Mouse (Mus musculus) neural tube, embryonic 13.5 days (tissue): Measurements from ENCODE around the gene Igfbp7. TPM values are rescaled to one million over a fixed set of nuclear protein-coding genes. Genes with fewer than 3 reads are reported as not detected.
A peak's percentile ranks its signal among the peaks of the same experiment; 100 is the strongest.

Experiments used
- ATAC-seq: fragments of 200-750 bp; cut with Nextera tagmentation; 2 replicates; pipeline ENCODE4 v1.8.0; 2017; ENCODE audit warnings: low read depth, mild to moderate bottlenecking, moderate TSS enrichment, moderate library complexity
- H3K27ac ChIP-seq: fragments of 300-500 bp; sonication (generic); replicated peaks from 2 replicates; pipeline ENCODE4 v1.5.1; 2015; ENCODE audit warnings: moderate library complexity, mild to moderate bottlenecking, inconsistent platforms
- H3K27me3 ChIP-seq: fragments of 300-500 bp; sonication (generic); 2 replicates; pipeline ENCODE4 v1.6.1; 2015; ENCODE audit warnings: mild to moderate bottlenecking, inconsistent platforms
- H3K36me3 ChIP-seq: fragments of 300-500 bp; sonication (generic); 2 replicates; pipeline ENCODE4 v1.6.1; 2015; ENCODE audit warnings: mild to moderate bottlenecking, inconsistent platforms
- H3K4me1 ChIP-seq: fragments of 300-500 bp; sonication (generic); replicated peaks from 2 replicates; pipeline ENCODE4 v1.6.1; 2015; ENCODE audit warnings: inconsistent platforms
- H3K4me2 ChIP-seq: fragments of 300-500 bp; sonication (generic); 2 replicates; pipeline ENCODE4 v1.6.1; 2015; ENCODE audit warnings: inconsistent platforms, mild to moderate bottlenecking, moderate library complexity
- H3K4me3 ChIP-seq: fragments of 300-500 bp; sonication (generic); 2 replicates; pipeline ENCODE4 v1.5.1; 2015; ENCODE audit warnings: mild to moderate bottlenecking, inconsistent platforms
- H3K9ac ChIP-seq: fragments of 300-500 bp; sonication (generic); 2 replicates; pipeline ENCODE4 v1.6.1; 2015; ENCODE audit warnings: moderate library complexity, mild to moderate bottlenecking, inconsistent platforms
- H3K9me3 ChIP-seq: fragments of 300-500 bp; sonication (generic); 2 replicates; pipeline ENCODE4 v1.6.1; 2016; ENCODE audit warnings: inconsistent platforms
- WGBS: fragments of 180-500 bp; shearing (Covaris S2); methylation state at CpG from one replicate; pipeline ENCODE4 v1.1.7; 2015; 5-methylcytosine and 5-hydroxymethylcytosine counted together
- polyA plus RNA-seq: library from polyadenylated mRNA; unstranded; fragments of >200 nt; fragmentation: Nextera tagmentation; extraction: Ambion mirVana; gene quantifications from 2 replicates; pipeline ENCODE4 v1.2.1, GENCODE M21; 2015

Gene Igfbp7
- polyA plus RNA-seq, 1 experiment from 2014 or later: 62.6 TPM

- 17% methylated on average over 22 of the region's 22 CpGs for WGBS
- H3K9ac ChIP-seq: peak overlapping the region; percentile 62
These were observed 50.3 kb downstream of the Igfbp7 start for GRCm38 (mm10) chr5:77357405-77358149.

GRCm38 (mm10) chr5:77355307-77356265 lies 52.3 kb downstream of the Igfbp7 start:
- H3K4me3 ChIP-seq: no peak overlapping the region
- H3K9me3 ChIP-seq: no peaks in the 10 kb centered on the region
- no peak overlapping the region for H3K27ac ChIP-seq
- no peak for ATAC-seq
- H3K36me3 ChIP-seq: peaks cover 7% of the 10 kb centered on the region
- 82% methylated on average over 19 of the region's 19 CpGs for WGBS
- H3K4me1 ChIP-seq: peaks cover 27% of the 10 kb centered on the region
- H3K27me3 ChIP-seq: peaks cover 10% of the 10 kb centered on the region
- no peak overlapping the region for H3K9ac ChIP-seq
- H3K4me2 ChIP-seq: no peak overlapping the region

More at GRCm38 (mm10) chr5:77357405-77358149, 50.3 kb downstream of the Igfbp7 start:
- peak; percentile 57 for ATAC-seq
- Histone ChIP-seq H3K36me3 (no peaks in the 10 kb centered on the region), H3K4me2 (peak overlapping the region; percentile 59), H3K4me3 (peak overlapping the region; percentile 34), H3K27ac (peak overlapping the region; percentile 6), H3K9me3 (no peaks in the 10 kb centered on the region), H3K4me1 (peaks cover 27% of the 10 kb centered on the region), H3K27me3 (peaks cover 10% of the 10 kb centered on the region)

GRCm38 (mm10) chr5:77354361-77354787 lies 53.5 kb downstream of the Igfbp7 start:
- no peak overlapping the region for H3K27ac ChIP-seq
- H3K9ac ChIP-seq: peak overlapping the region; percentile 57
- ATAC-seq: peak; percentile 36
- peak overlapping the region; percentile 56 for H3K4me2 ChIP-seq
- peak overlapping the region; percentile 22 for H3K4me3 ChIP-seq
- H3K36me3 ChIP-seq: peaks cover 17% of the 10 kb centered on the region
- peaks cover 27% of the 10 kb centered on the region for H3K4me1 ChIP-seq
- 7% methylated on average over 16 of the region's 16 CpGs for WGBS
- H3K9me3 ChIP-seq: no peaks in the 10 kb centered on the region
- peaks cover 10% of the 10 kb centered on the region for H3K27me3 ChIP-seq

- no peak for ATAC-seq
- Histone ChIP-seq H3K9me3 (no peaks in the 10 kb centered on the region), H3K4me2 (no peak overlapping the region), H3K4me1 (peaks cover 12% of the 10 kb centered on the region), H3K27me3 (peaks cover 6% of the 10 kb centered on the region), H3K9ac (no peak overlapping the region), H3K27ac (no peak overlapping the region), H3K4me3 (no peak overlapping the region), H3K36me3 (peaks cover 43% of the 10 kb centered on the region)
- 75% methylated on average over 9 of the region's 9 CpGs for WGBS
These were observed 56.1 kb downstream of the Igfbp7 start for GRCm38 (mm10) chr5:77351691-77352090.

GRCm38 (mm10) chr5:77349971-77350658 lies 57.7 kb downstream of the Igfbp7 start:
- Histone ChIP-seq H3K36me3 (peaks cover 57% of the 10 kb centered on the region), H3K27me3 (peaks cover 6% of the 10 kb centered on the region), H3K4me3 (no peak overlapping the region), H3K4me2 (no peak overlapping the region), H3K9me3 (no peaks in the 10 kb centered on the region), H3K4me1 (peaks cover 12% of the 10 kb centered on the region), H3K27ac (no peak overlapping the region), H3K9ac (no peak overlapping the region)
- ATAC-seq: no peak
- whole genome bisulfite sequencing: 91% methylated on average over 15 of the region's 15 CpGs

GRCm38 (mm10) chr5:77348901-77349300 lies 58.9 kb downstream of the Igfbp7 start:
- WGBS: 97% methylated on average over 8 of the region's 8 CpGs
- no peak for ATAC-seq
- no peak overlapping the region for H3K27ac ChIP-seq
- no peaks in the 10 kb centered on the region for H3K9me3 ChIP-seq
- H3K4me2 ChIP-seq: no peak overlapping the region
- H3K4me1 ChIP-seq: peaks cover under 1% of the 10 kb centered on the region
- H3K27me3 ChIP-seq: peaks cover 5% of the 10 kb centered on the region; the same call in 1 of the 2 replicates
- no peak overlapping the region for H3K9ac ChIP-seq
- no peak overlapping the region for H3K4me3 ChIP-seq
- peaks cover 68% of the 10 kb centered on the region for H3K36me3 ChIP-seq

- Histone ChIP-seq H3K36me3 (peaks cover 97% of the 10 kb centered on the region), H3K27ac (no peak overlapping the region), H3K4me2 (no peak overlapping the region), H3K27me3 (no peaks in the 10 kb centered on the region), H3K4me3 (no peak overlapping the region), H3K9ac (no peak overlapping the region), H3K9me3 (no peaks in the 10 kb centered on the region), H3K4me1 (no peaks in the 10 kb centered on the region)
- no peak for ATAC-seq
- 91% methylated on average over 4 of the region's 4 CpGs for WGBS
These were observed 67.8 kb downstream of the Igfbp7 start for GRCm38 (mm10) chr5:77340033-77340432.

- Histone ChIP-seq H3K27me3 (no peaks in the 10 kb centered on the region), H3K4me2 (no peak overlapping the region), H3K9ac (no peak overlapping the region), H3K27ac (no peak overlapping the region), H3K4me3 (no peak overlapping the region), H3K9me3 (no peaks in the 10 kb centered on the region), H3K4me1 (no peaks in the 10 kb centered on the region), H3K36me3 (peaks cover 91% of the 10 kb centered on the region)
- 80% methylated on average over 5 of the region's 5 CpGs for WGBS
- ATAC-seq: no peak
These were observed 77.7 kb downstream of the Igfbp7 start for GRCm38 (mm10) chr5:77330154-77330553.

GRCm38 (mm10) chr5:77324936-77325335 lies 82.9 kb downstream of the Igfbp7 start:
- 85% methylated on average over 1 of the region's 1 CpGs for WGBS
- ATAC-seq: no peak
- Histone ChIP-seq H3K4me1 (no peaks in the 10 kb centered on the region), H3K27me3 (no peaks in the 10 kb centered on the region), H3K36me3 (peaks cover 93% of the 10 kb centered on the region), H3K4me3 (no peak overlapping the region), H3K9me3 (no peaks in the 10 kb centered on the region), H3K9ac (no peak overlapping the region), H3K27ac (no peak overlapping the region), H3K4me2 (no peak overlapping the region)

- Histone ChIP-seq H3K4me1 (peaks cover 13% of the 10 kb centered on the region), H3K36me3 (peaks cover 62% of the 10 kb centered on the region), H3K9me3 (no peaks in the 10 kb centered on the region), H3K4me3 (no peak overlapping the region), H3K27ac (no peak overlapping the region), H3K9ac (no peak overlapping the region), H3K4me2 (no peak overlapping the region), H3K27me3 (no peaks in the 10 kb centered on the region)
- no peak for ATAC-seq
- WGBS: 92% methylated on average over 6 of the region's 6 CpGs
These were observed 92.9 kb downstream of the Igfbp7 start for GRCm38 (mm10) chr5:77314986-77315385.

- Histone ChIP-seq H3K4me3 (no peak overlapping the region), H3K36me3 (peaks cover 57% of the 10 kb centered on the region), H3K9ac (no peak overlapping the region), H3K27ac (no peak overlapping the region), H3K4me1 (peaks cover 13% of the 10 kb centered on the region), H3K4me2 (no peak overlapping the region), H3K9me3 (no peaks in the 10 kb centered on the region), H3K27me3 (no peaks in the 10 kb centered on the region)
- 93% methylated on average over 4 of the region's 4 CpGs for WGBS
- no peak for ATAC-seq
These were observed 93.6 kb downstream of the Igfbp7 start for GRCm38 (mm10) chr5:77314206-77314605.
